Mouse (Mus musculus) kidney, embryonic 14.5 days (tissue): Measurements from ENCODE around the gene Slc39a11. TPM values are rescaled to one million over a fixed set of nuclear protein-coding genes. Genes with fewer than 3 reads are reported as not detected.

Source experiments
- ATAC-seq: fragments of 200-750 bp; cut with Nextera tagmentation; 2 replicates; pipeline ENCODE4 v1.8.0; 2017; ENCODE audit warnings: moderate number of reproducible peaks, mild to moderate bottlenecking, moderate TSS enrichment, moderate library complexity; ENCODE audit not compliant: low FRiP score, low TSS enrichment
- H3K27ac ChIP-seq: fragments of 300-500 bp; sonication (generic); 2 replicates; pipeline ENCODE4 v1.5.1; 2014; ENCODE audit warnings: low read depth, mild to moderate bottlenecking, low read length, moderate library complexity, mixed read lengths
- H3K27me3 ChIP-seq: fragments of 300-500 bp; sonication (generic); 2 replicates; pipeline ENCODE4 v1.6.1; 2014; ENCODE audit warnings: mild to moderate bottlenecking, low read length; ENCODE audit not compliant: control insufficient read depth, insufficient read depth
- H3K36me3 ChIP-seq: fragments of 300-500 bp; sonication (generic); 2 replicates; pipeline ENCODE4 v1.6.1; 2014; ENCODE audit warnings: low read length, mixed read lengths; ENCODE audit not compliant: control insufficient read depth, insufficient read depth
- H3K4me1 ChIP-seq: fragments of 300-500 bp; sonication (generic); 2 replicates; pipeline ENCODE4 v1.6.1; 2014; ENCODE audit warnings: low read length, mixed read lengths; ENCODE audit not compliant: control insufficient read depth, insufficient read depth
- H3K4me2 ChIP-seq: fragments of 300-500 bp; sonication (generic); replicated peaks from 2 replicates; pipeline ENCODE4 v1.6.1; 2014; ENCODE audit warnings: low read depth, mild to moderate bottlenecking, low read length
- H3K4me3 ChIP-seq: fragments of 300-500 bp; sonication (generic); 2 replicates; pipeline ENCODE4 v1.5.1; 2014; ENCODE audit warnings: mild to moderate bottlenecking, low read length
- H3K9ac ChIP-seq: fragments of 300-500 bp; sonication (generic); 2 replicates; pipeline ENCODE4 v1.6.1; 2014; ENCODE audit warnings: low read depth, mild to moderate bottlenecking, low read length, moderate library complexity
- H3K9me3 ChIP-seq: fragments of 300-500 bp; sonication (generic); 2 replicates; pipeline ENCODE4 v1.6.1; 2016; ENCODE audit warnings: low read length; ENCODE audit not compliant: control insufficient read depth
- WGBS: fragments of 180-500 bp; shearing (Covaris S2); extraction: QIAGEN DNeasy Blood & Tissue Kit; methylation state at CpG from one replicate; pipeline ENCODE4 v1.1.7; 2014; 5-methylcytosine and 5-hydroxymethylcytosine counted together
- polyA plus RNA-seq: library from polyadenylated mRNA; unstranded; fragments of >200 nt; fragmentation: Nextera tagmentation; extraction: Ambion mirVana; gene quantifications from 2 replicates; pipeline ENCODE4 v1.2.1, GENCODE M21; 2014

Slc39a11 gene
- polyA plus RNA-seq, 1 experiment from 2014 or later: 16.4 TPM

DNA sequence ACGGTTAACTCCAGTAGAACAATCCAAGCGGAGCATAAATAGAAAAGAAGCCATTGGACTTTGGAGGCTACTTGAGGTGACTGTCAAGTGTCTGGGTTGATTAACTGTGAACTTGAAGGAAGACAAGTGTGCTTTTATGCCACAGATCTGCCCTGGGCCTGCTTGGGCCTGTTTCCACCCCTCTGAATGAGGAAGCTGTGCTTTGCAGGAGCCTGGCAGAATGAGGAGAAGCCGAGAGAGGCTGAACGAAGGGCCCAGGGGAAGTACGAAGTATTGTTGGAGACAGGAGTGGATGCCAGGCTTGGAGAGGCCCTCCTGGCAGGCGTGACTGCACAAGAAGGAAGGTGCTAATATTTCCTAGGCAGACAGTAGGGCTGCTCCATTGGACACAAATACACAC is 378.0 kb downstream of the Slc39a11 start:
- Histone ChIP-seq H3K27me3 (no peaks in the 10 kb centered on the region), H3K9ac (no peak overlapping the region), H3K27ac (no peak overlapping the region), H3K4me2 (no peak overlapping the region), H3K4me3 (no peak overlapping the region), H3K4me1 (no peaks in the 10 kb centered on the region), H3K36me3 (no peaks in the 10 kb centered on the region), H3K9me3 (no peaks in the 10 kb centered on the region)
- ATAC-seq: no peak
- WGBS: 86% methylated on average over 6 of the region's 6 CpGs

DNA sequence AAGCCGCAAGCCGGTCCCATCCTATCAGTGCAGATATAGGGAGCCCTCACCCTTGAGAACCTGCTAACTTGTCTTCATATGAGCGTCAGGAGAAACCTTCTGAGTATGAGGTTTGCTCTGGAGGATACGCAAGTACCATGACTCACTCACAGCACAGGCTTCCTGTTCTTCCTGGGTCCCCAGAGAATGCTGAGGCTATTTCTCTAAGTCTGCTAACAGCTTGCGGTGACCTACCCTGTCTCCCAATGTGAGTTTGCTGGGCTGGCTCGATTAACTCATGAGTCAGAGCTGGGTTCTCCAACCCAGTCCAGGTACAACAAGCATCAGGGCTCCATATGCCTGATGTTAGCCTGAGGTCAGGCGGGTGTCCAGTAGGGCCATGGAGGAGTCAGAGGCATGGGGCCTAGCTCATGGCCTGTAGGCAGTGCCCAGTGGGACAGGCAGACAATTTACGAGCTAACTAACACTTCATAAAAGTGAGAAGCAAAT is 381.0 kb downstream of the Slc39a11 start:
- no peak overlapping the region for H3K4me2 ChIP-seq
- no peak overlapping the region for H3K27ac ChIP-seq
- H3K27me3 ChIP-seq: no peaks in the 10 kb centered on the region
- WGBS: 79% methylated on average over 8 of the region's 8 CpGs
- no peak overlapping the region for H3K4me3 ChIP-seq
- no peaks in the 10 kb centered on the region for H3K9me3 ChIP-seq
- ATAC-seq: no peak
- H3K36me3 ChIP-seq: no peaks in the 10 kb centered on the region
- H3K9ac ChIP-seq: no peak overlapping the region
- H3K4me1 ChIP-seq: peaks cover 15% of the 10 kb centered on the region; the same call in 1 of the 2 replicates

DNA sequence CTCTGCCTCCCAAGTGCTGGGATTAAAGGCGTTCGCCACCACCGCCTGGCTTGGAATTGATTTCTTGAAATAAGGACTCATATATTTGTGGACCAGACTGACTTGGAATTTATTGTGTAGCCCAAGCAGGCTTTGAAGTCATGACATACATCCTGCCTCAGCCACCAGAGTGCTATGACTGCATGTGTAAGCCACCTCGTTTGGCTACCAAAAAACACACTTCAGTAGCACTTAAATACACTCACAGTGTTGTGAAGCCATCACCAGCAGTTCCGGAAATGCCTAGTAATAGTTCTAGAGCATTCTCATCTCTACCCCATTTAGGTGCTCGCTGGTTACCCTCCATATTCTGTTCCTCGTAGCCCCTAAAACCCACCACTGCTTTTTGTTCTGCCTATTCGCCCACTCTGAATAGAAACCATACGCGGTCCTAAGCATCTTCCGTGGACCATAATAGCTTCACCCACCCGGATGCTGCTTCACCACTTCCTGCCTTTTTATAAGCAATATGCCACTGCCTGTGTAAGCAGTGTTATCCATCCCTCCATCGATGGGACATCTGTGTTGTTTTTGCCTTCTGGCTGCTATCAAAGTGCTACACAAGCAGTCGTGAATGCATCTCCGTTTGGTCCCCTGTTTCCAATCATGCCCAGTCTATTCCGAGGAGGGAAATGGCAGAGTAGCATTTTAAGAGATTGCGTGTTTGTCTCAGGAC is 382.2 kb downstream of the Slc39a11 start:
- Histone ChIP-seq H3K4me3 (no peak overlapping the region), H3K36me3 (no peaks in the 10 kb centered on the region), H3K4me1 (peaks cover 15% of the 10 kb centered on the region; the same call in 1 of the 2 replicates), H3K9ac (no peak overlapping the region), H3K27ac (no peak overlapping the region), H3K4me2 (no peak overlapping the region), H3K9me3 (no peaks in the 10 kb centered on the region), H3K27me3 (no peaks in the 10 kb centered on the region)
- WGBS: 90% methylated on average over 17 of the region's 17 CpGs
- no peak for ATAC-seq

- no peak for ATAC-seq
- H3K4me2 ChIP-seq: no peak overlapping the region
- no peaks in the 10 kb centered on the region for H3K36me3 ChIP-seq
- no peaks in the 10 kb centered on the region for H3K27me3 ChIP-seq
- H3K9ac ChIP-seq: no peak overlapping the region
- no peak overlapping the region for H3K27ac ChIP-seq
- H3K4me1 ChIP-seq: peaks cover 17% of the 10 kb centered on the region; the same call in 1 of the 2 replicates
- no peak overlapping the region for H3K4me3 ChIP-seq
- H3K9me3 ChIP-seq: no peaks in the 10 kb centered on the region
- WGBS: 14% methylated on average over 4 of the region's 4 CpGs
Measured at GRCm38 (mm10) chr11:113266706-113267105, 383.2 kb downstream of the Slc39a11 start.

DNA sequence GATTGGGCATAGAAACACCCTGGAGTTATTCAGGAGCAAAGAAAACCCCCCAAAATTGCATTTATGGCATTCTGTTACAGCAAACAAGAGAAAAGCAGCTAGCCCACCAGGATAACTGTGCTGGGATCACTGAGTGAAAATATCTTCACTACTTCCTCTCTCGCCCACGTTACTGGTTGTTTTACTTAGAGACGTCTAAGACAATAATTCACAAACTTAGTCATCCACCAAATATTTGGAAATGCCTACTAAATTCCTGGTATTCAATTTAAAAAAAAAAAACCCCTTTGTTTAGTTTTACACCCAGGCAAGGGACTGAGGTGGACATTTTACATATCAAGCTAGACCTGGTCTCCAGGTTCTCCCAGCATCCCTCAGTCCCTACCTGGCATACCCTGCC is 384.3 kb downstream of the Slc39a11 start:
- H3K27ac ChIP-seq: no peak overlapping the region
- H3K4me3 ChIP-seq: no peak overlapping the region
- peaks cover 18% of the 10 kb centered on the region; the same call in 1 of the 2 replicates for H3K4me1 ChIP-seq
- H3K27me3 ChIP-seq: no peaks in the 10 kb centered on the region
- H3K36me3 ChIP-seq: no peaks in the 10 kb centered on the region
- H3K4me2 ChIP-seq: no peak overlapping the region
- no peaks in the 10 kb centered on the region for H3K9me3 ChIP-seq
- WGBS: 42% methylated on average over 3 of the region's 3 CpGs
- no peak for ATAC-seq
- H3K9ac ChIP-seq: no peak overlapping the region

DNA sequence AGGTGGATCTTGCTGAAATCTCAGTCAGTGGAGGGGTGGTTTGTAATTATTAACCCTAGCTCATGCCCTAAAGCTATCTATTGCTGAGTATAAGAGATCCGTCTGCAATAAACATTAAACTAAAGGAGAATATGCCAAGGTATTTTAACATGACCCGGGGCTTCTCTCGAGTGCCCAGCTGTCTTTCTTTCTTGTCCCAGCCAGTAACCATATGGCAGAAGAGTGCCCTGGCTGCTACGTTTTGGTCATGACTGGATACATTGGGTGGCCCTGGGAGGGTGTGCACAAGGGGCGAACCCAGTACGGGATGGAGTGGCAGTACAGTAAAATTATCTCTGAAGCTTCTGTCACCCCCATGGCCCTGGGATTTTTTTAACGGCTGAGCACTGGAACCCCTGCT is 385.9 kb downstream of the Slc39a11 start:
- Histone ChIP-seq H3K4me1 (peaks cover 18% of the 10 kb centered on the region; the same call in 1 of the 2 replicates), H3K36me3 (no peaks in the 10 kb centered on the region), H3K9me3 (no peaks in the 10 kb centered on the region), H3K27me3 (no peaks in the 10 kb centered on the region), H3K9ac (no peak overlapping the region), H3K4me2 (no peak overlapping the region), H3K4me3 (no peak overlapping the region), H3K27ac (no peak overlapping the region)
- no peak for ATAC-seq
- 61% methylated on average over 7 of the region's 7 CpGs for WGBS

GRCm38 (mm10) chr11:113262062-113262461 is 387.8 kb downstream of the Slc39a11 start:
- H3K36me3 ChIP-seq: no peaks in the 10 kb centered on the region
- 47% methylated on average over 8 of the region's 8 CpGs for WGBS
- H3K4me3 ChIP-seq: no peak overlapping the region
- no peak overlapping the region for H3K27ac ChIP-seq
- H3K4me1 ChIP-seq: peaks cover 18% of the 10 kb centered on the region; the same call in 1 of the 2 replicates
- H3K9me3 ChIP-seq: no peaks in the 10 kb centered on the region
- H3K4me2 ChIP-seq: no peak overlapping the region
- no peaks in the 10 kb centered on the region for H3K27me3 ChIP-seq
- H3K9ac ChIP-seq: no peak overlapping the region
- ATAC-seq: no peak

DNA sequence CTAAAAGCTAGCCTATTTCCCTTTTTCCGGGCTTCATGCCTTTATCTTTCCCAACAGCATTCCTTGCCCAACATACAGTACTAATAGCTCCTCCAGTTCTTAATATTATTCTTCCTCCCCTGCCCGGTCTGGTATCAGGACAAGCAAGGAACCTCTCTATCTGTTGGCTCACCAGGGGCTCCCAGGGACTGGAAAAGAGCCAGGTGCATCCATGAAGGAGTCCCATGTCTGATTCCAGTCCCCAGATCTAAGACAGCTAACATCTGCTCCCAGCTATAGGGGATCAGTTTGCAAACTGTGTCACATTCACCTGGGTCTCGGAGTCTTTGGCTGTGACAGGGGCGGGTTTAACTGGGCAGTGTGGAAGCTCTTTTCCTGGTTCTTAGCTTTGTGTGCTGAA is 388.5 kb downstream of the Slc39a11 start:
- 83% methylated on average over 4 of the region's 4 CpGs for WGBS
- no peak overlapping the region for H3K4me2 ChIP-seq
- H3K4me1 ChIP-seq: peaks cover 18% of the 10 kb centered on the region; the same call in 1 of the 2 replicates
- no peak for ATAC-seq
- no peaks in the 10 kb centered on the region for H3K27me3 ChIP-seq
- H3K9ac ChIP-seq: no peak overlapping the region
- no peak overlapping the region for H3K4me3 ChIP-seq
- H3K9me3 ChIP-seq: no peaks in the 10 kb centered on the region
- H3K36me3 ChIP-seq: no peaks in the 10 kb centered on the region
- H3K27ac ChIP-seq: no peak overlapping the region

GRCm38 (mm10) chr11:113259712-113260382 is 390.0 kb downstream of the Slc39a11 start:
- WGBS: 71% methylated on average over 14 of the region's 14 CpGs

More at GRCm38 (mm10) chr11:113259712-113260382, 390.0 kb downstream of the Slc39a11 start:
- no peaks in the 10 kb centered on the region for H3K9me3 ChIP-seq
- H3K4me1 ChIP-seq: peaks cover 21% of the 10 kb centered on the region
- no peak for ATAC-seq
- H3K27me3 ChIP-seq: no peaks in the 10 kb centered on the region
- no peak overlapping the region for H3K9ac ChIP-seq
- H3K36me3 ChIP-seq: no peaks in the 10 kb centered on the region
- no peak overlapping the region for H3K4me2 ChIP-seq
- H3K27ac ChIP-seq: no peak overlapping the region
- H3K4me3 ChIP-seq: no peak overlapping the region
